Mouse (Mus musculus) embryo, embryonic 11.5 days (tissue): ENCODE results near the gene Calcoco1.
A peak's percentile ranks its signal among the peaks of the same experiment; 100 is the strongest.
"Not testable (repeated sequence)": the region's sequence is repeated elsewhere in the genome, so short reads cannot be mapped to it uniquely, and the experiment has no call there.

ENCODE experiments used
- DNase-seq: peaks from one replicate; pipeline ENCODE4 v3.0.0-alpha.2; 2012; ENCODE audit warnings: low read depth, low spot score

The Calcoco1 gene

DNA sequence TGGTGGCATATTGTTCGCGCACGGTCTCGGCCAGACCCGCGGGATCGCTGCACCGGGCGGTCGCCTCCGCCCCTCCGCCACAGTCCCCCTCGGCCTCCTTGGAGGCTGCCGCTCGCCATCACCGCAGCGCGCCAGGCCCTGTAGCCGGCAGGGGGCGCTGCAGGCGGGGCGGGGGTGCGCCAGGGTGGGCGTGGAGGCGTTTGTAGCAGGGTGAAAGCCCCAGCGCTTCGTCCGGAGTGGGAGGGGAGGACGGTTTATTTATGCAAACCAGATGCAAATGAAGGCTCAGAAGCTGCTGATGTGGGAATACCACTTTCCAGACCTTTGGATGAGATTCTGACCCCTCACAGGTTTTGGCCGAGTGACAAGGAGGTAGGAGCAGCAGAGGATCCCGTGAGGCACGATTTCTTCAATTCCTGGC is 29.0 kb downstream of the Calcoco1 start:
- no peak for DNase-seq

DNA sequence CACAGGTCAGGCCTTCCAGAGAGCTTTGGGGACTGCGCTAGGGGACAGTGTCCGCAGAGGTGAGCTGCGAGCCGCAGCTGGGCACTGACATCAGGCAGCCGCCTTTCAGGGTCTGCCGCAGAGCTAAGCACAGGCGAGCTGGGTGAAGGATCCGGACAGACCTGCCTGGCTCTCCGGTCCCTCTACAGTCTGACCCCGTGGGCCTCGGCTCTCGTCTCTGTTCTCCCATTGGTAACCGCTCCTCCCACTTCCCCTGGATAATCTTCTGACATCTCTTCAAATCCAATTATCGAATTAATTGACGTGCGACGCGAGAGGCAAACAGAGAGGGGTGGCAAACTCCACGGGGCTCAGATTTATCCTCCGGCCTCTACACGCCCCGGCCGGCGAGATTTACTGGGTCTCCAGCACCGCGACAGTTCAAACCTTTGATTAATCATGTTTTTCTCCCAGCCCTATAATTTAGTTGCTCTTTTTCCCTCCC is 29.6 kb downstream of the Calcoco1 start:
- no peak for DNase-seq

DNA sequence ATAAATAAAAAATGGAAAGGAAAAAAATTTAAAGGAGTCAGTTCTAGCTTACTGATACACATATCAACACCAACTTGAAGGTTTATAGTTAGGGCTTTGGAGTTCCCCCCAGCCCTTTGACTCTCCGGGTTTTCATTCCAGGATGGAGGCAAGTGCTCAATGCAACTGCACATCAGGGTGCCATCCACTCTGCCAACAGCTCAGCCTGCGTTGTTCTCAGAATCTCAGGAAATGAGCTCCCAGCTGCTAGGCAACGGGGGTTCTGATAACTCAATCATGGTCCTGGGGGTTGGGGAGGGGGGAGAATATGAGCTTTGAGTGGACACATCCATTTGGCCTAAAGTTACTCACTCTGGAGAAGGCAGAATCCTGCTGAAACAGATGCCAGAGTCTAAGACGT is 36.2 kb downstream of the Calcoco1 start:
- no peak for DNase-seq

GRCm38 (mm10) chr15:102683670-102684069 is 38.3 kb downstream of the Calcoco1 start:
- DNase-seq = no peak

- DNase-seq = no peak
Measured at GRCm38 (mm10) chr15:102676345-102676744, 45.6 kb downstream of the Calcoco1 start.

GRCm38 (mm10) chr15:102673548-102673947 is 48.4 kb downstream of the Calcoco1 start:
- DNase-seq = no peak

- DNase-seq = no peak
Measured at GRCm38 (mm10) chr15:102672215-102673071, 49.5 kb downstream of the Calcoco1 start, which contains the start of gene Atp5g2. Atp5g2 (minus strand) TSS chr15:102672352.

GRCm38 (mm10) chr15:102671721-102672214 is 50.2 kb downstream of the Calcoco1 start:
- DNase-seq = no peak

DNA sequence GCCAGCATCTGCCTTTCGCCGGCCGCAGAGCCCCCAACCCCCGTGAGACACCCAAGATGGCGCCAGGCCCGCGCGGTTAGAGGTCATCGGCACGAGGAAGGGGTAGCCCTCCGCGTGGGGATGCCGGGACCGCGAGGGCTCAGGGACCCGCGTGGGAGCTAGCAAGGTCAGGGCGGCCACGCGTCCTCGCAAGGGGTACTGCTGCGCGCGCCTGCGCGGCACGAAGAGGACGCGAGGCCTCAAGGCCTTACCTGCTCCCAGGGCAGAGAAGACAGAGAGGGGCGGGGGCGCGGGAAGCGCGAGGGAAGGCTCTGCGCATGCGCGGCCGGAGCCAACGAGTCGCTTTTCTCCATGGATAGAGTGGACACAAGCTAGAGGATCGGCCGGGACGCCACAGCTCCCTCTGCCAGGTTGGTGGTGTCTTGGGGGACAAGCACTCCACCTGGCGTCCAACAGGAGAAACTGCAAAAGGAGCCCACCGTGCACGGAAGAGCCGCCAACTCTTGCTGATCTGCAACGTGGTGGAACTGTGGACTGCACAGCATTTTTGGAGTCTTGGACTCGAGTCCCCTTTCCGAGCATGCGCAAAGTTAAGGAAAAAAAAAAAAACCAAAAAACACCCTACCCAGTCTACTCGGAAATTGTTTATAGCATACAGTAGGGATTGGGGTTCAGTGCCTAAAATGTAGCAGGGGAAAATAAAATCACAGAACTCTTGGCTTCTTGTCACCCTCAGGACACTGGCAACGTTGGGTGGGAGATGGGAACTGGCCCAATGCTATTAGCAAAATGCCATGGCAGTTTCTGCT is 51.0 kb downstream of the Calcoco1 start:
- peak; percentile 99 for DNase-seq

GRCm38 (mm10) chr15:102670281-102670680 is 51.7 kb downstream of the Calcoco1 start:
- DNase-seq = no peak

DNA sequence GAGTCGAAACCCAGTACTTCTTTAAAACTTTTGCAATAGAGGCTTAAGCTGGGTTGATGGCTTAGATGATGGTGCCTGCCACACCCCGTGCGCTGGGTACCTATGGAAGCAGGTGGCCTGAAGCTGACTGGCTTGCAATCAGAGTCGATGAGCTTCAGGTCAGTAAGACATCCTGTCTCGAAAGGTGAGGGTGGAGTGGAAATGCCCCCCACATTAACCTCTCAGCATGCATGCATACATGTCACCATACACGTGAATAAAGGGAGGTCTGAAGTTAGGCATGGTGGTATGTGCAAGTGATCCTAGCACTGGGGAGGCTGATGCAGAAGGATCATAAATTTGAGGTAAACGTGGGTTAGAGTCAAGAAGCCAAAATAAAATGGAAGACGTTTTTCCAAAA is 52.4 kb downstream of the Calcoco1 start:
- DNase-seq = no peak

DNA sequence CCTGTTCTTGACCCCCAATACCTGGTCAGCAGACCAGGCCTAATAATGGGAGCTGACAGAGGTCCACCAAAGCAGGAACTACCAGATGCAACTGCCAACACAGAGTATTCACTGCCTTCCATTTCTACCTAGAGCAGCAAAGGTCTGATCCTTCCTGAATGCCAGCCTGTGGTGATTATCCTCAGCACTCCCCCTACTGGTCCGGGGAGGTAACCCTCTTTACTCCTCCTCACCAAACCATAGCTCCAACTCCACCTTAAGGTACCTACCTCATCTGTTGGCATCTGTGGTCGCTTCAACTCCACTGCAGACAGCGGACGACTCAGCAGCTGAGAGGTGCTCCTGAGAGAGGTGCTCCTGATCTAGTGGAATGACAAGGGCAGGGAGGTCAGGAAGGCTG is 56.5 kb downstream of the Calcoco1 start:
- no peak for DNase-seq

DNA sequence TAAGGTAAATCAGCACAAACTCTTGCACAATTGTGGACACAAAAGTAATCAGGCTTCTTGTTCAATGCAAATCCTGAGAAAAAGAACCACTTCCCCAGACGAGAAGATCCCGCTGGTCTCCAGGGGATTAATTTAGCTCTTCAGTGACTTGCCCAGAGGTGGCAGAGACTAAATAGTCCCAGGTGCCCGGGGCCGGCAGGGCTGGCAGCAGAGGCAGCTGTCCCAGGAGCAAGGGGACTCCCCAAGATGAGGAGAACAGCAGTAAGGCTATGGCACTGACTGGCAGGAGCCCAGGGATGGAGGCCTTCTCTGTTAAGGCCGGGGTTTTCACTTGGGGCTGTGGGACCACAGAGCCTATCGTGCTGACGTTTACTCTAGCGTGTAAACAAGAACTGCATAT is 58.2 kb downstream of the Calcoco1 start:
- no peak for DNase-seq

- DNase-seq = not testable (repeated sequence)
Measured at GRCm38 (mm10) chr15:102662601-102663000, 59.4 kb downstream of the Calcoco1 start.

DNA sequence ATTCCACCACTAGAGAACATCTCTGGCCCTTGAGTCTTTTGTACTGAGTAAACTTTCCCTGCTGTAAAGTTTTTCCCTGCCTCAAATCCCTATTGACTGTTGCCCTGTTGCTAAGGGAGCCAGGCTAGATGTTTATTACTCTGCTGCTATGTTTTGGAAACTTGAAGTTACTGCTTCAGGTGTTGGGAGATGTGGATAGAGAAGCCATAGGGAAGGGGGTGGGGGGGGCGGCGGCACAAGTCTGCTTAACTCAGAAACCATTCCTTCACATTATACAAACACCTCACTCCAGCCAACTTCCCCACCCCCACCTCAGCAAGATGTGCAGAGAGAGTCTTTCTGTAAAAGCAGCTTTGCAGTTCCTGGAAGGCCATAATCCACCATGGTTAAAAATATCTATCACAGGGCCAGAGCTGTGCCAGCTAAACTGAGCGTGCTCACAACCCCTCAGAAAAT is 64.0 kb downstream of the Calcoco1 start:
- DNase-seq = no peak
